Mouse (Mus musculus) forebrain, embryonic 10.5 days (tissue): ENCODE data around the gene 1700029I15Rik. TPM values are rescaled to one million over a fixed set of nuclear protein-coding genes. Genes with fewer than 3 reads are reported as not detected.

Experiments used
- DNase-seq: peaks from one replicate; pipeline ENCODE4 v3.0.0-alpha.2; 2017; ENCODE audit warnings: low spot score; ENCODE audit errors: extremely low spot score
- H3K27ac ChIP-seq: fragments of 300-500 bp; sonication (generic); 2 replicates; pipeline ENCODE4 v1.5.1; 2016; ENCODE audit warnings: mild to moderate bottlenecking
- H3K27me3 ChIP-seq: fragments of 300-500 bp; sonication (generic); 2 replicates; pipeline ENCODE4 v1.6.1; 2016; ENCODE audit warnings: mild to moderate bottlenecking; ENCODE audit not compliant: poor library complexity, severe bottlenecking
- H3K36me3 ChIP-seq: fragments of 300-500 bp; sonication (generic); replicated peaks from 2 replicates; pipeline ENCODE4 v1.6.1; 2016; ENCODE audit warnings: mild to moderate bottlenecking, moderate library complexity
- H3K4me1 ChIP-seq: fragments of 300-500 bp; sonication (generic); 2 replicates; pipeline ENCODE4 v1.6.1; 2016
- H3K4me3 ChIP-seq: fragments of 300-500 bp; sonication (generic); 2 replicates; pipeline ENCODE4 v1.5.1; 2016; ENCODE audit warnings: mild to moderate bottlenecking, moderate library complexity
- H3K9me3 ChIP-seq: fragments of 300-500 bp; sonication (generic); 2 replicates; pipeline ENCODE4 v1.6.1; 2016; ENCODE audit warnings: mild to moderate bottlenecking, moderate library complexity
- WGBS: fragments of 180-500 bp; shearing (Covaris S2); methylation state at CpG from one replicate; pipeline ENCODE4 v1.1.7; 2016; 5-methylcytosine and 5-hydroxymethylcytosine counted together
- polyA plus RNA-seq: library from polyadenylated mRNA; unstranded; fragments of >200 nt; fragmentation: Nextera tagmentation; extraction: Ambion mirVana; gene quantifications from 2 replicates; pipeline ENCODE4 v1.2.1, GENCODE M21; 2016

Gene 1700029I15Rik
- 3.9 and 4.4 TPM in 2 replicates for polyA plus RNA-seq

- Histone ChIP-seq H3K27ac (no peak within 1 kb of the TSS), H3K4me1 (peaks cover 16% of the 10 kb centered on the region; the same call in 1 of the 2 replicates)
Observed at GRCm38 (mm10) chr2:92381901-92382588, at the start of gene 1700029I15Rik. Gene 1700029I15Rik, plus strand, starts transcription at chr2:92382538.

GRCm38 (mm10) chr2:92342418-92342817, 39.9 kb upstream of the 1700029I15Rik start:
- peaks cover 81% of the 10 kb centered on the region for H3K36me3 ChIP-seq
- H3K27me3 ChIP-seq, result no peaks in the 10 kb centered on the region
- no peaks in the 10 kb centered on the region for H3K4me1 ChIP-seq
- no peaks in the 10 kb centered on the region for H3K9me3 ChIP-seq
- DNase-seq, result no peak
- H3K27ac ChIP-seq, result no peak overlapping the region
- no peak overlapping the region for H3K4me3 ChIP-seq

More at GRCm38 (mm10) chr2:92381901-92382588, at the start of gene 1700029I15Rik:
- WGBS, result 86% methylated on average over 5 of the region's 5 CpGs
- Histone ChIP-seq H3K36me3 (peaks cover 98% of the 10 kb centered on the region), H3K9me3 (no peaks in the 10 kb centered on the region), H3K27me3 (no peaks in the 10 kb centered on the region), H3K4me3 (no peak within 1 kb of the TSS)
- no peak for DNase-seq

GRCm38 (mm10) chr2:92347191-92347590, 35.1 kb upstream of the 1700029I15Rik start:
- Histone ChIP-seq H3K27ac (no peak overlapping the region), H3K36me3 (peaks cover 88% of the 10 kb centered on the region), H3K4me3 (no peak overlapping the region), H3K27me3 (no peaks in the 10 kb centered on the region), H3K9me3 (no peaks in the 10 kb centered on the region), H3K4me1 (peaks cover 13% of the 10 kb centered on the region)
- 96% methylated on average over 2 of the region's 2 CpGs for WGBS
- DNase-seq, result no peak

GRCm38 (mm10) chr2:92349589-92350425, 32.5 kb upstream of the 1700029I15Rik start:
- no peak overlapping the region for H3K4me3 ChIP-seq
- DNase-seq, result no peak
- peaks cover 26% of the 10 kb centered on the region for H3K4me1 ChIP-seq
- WGBS, result 69% methylated on average over 6 of the region's 6 CpGs
- H3K36me3 ChIP-seq, result peaks cover 86% of the 10 kb centered on the region
- H3K9me3 ChIP-seq, result no peaks in the 10 kb centered on the region
- no peaks in the 10 kb centered on the region for H3K27me3 ChIP-seq
- H3K27ac ChIP-seq, result no peak overlapping the region

GRCm38 (mm10) chr2:92350686-92351085, 31.7 kb upstream of the 1700029I15Rik start:
- Histone ChIP-seq H3K4me3 (no peak overlapping the region), H3K4me1 (peaks cover 26% of the 10 kb centered on the region), H3K9me3 (no peaks in the 10 kb centered on the region), H3K36me3 (peaks cover 84% of the 10 kb centered on the region), H3K27ac (no peak overlapping the region), H3K27me3 (no peaks in the 10 kb centered on the region)
- no peak for DNase-seq
- 80% methylated on average over 5 of the region's 5 CpGs for WGBS

- Histone ChIP-seq H3K4me1 (peaks cover 26% of the 10 kb centered on the region), H3K9me3 (no peaks in the 10 kb centered on the region), H3K27ac (no peak overlapping the region), H3K27me3 (no peaks in the 10 kb centered on the region), H3K4me3 (no peak overlapping the region), H3K36me3 (peaks cover 86% of the 10 kb centered on the region)
- 30% methylated on average over 5 of the region's 5 CpGs for WGBS
- no peak for DNase-seq
Observed at GRCm38 (mm10) chr2:92353402-92353801, 28.9 kb upstream of the 1700029I15Rik start.

- no peaks in the 10 kb centered on the region for H3K27me3 ChIP-seq
- H3K36me3 ChIP-seq, result peaks cover 86% of the 10 kb centered on the region
- DNase-seq, result no peak
- WGBS, result 73% methylated on average over 6 of the region's 6 CpGs
- H3K4me3 ChIP-seq, result no peak overlapping the region
- no peak overlapping the region for H3K27ac ChIP-seq
- H3K9me3 ChIP-seq, result no peaks in the 10 kb centered on the region
- peaks cover 25% of the 10 kb centered on the region for H3K4me1 ChIP-seq
Observed at GRCm38 (mm10) chr2:92354224-92354623, 28.1 kb upstream of the 1700029I15Rik start.

- Histone ChIP-seq H3K36me3 (peaks cover 87% of the 10 kb centered on the region), H3K27ac (no peak overlapping the region), H3K4me1 (peaks cover 17% of the 10 kb centered on the region), H3K9me3 (no peaks in the 10 kb centered on the region), H3K4me3 (no peak overlapping the region), H3K27me3 (no peaks in the 10 kb centered on the region)
- WGBS, result 94% methylated on average over 2 of the region's 2 CpGs
- no peak for DNase-seq
Observed at GRCm38 (mm10) chr2:92359301-92359700, 23.0 kb upstream of the 1700029I15Rik start.

GRCm38 (mm10) chr2:92360186-92360823, 22.0 kb upstream of the 1700029I15Rik start:
- Histone ChIP-seq H3K4me1 (peaks cover 16% of the 10 kb centered on the region), H3K27me3 (no peaks in the 10 kb centered on the region), H3K27ac (no peak overlapping the region), H3K4me3 (no peak overlapping the region), H3K9me3 (no peaks in the 10 kb centered on the region), H3K36me3 (peaks cover 92% of the 10 kb centered on the region)
- DNase-seq, result no peak
- 74% methylated on average over 25 of the region's 25 CpGs for WGBS

- peaks cover 93% of the 10 kb centered on the region for H3K36me3 ChIP-seq
Observed at GRCm38 (mm10) chr2:92360893-92361292, 21.4 kb upstream of the 1700029I15Rik start.

GRCm38 (mm10) chr2:92361795-92362194, 20.5 kb upstream of the 1700029I15Rik start:
- peaks cover 18% of the 10 kb centered on the region for H3K4me1 ChIP-seq

More at GRCm38 (mm10) chr2:92360893-92361292, 21.4 kb upstream of the 1700029I15Rik start:
- H3K9me3 ChIP-seq, result no peaks in the 10 kb centered on the region
- WGBS, result 24% methylated on average over 12 of the region's 12 CpGs
- DNase-seq, result no peak
- H3K27ac ChIP-seq, result no peak overlapping the region
- no peaks in the 10 kb centered on the region for H3K27me3 ChIP-seq
- H3K4me1 ChIP-seq, result peaks cover 16% of the 10 kb centered on the region
- H3K4me3 ChIP-seq, result no peak overlapping the region

GRCm38 (mm10) chr2:92362571-92363228, 19.6 kb upstream of the 1700029I15Rik start:
- Histone ChIP-seq H3K9me3 (no peaks in the 10 kb centered on the region), H3K36me3 (peaks cover 93% of the 10 kb centered on the region), H3K4me3 (no peak overlapping the region), H3K4me1 (peaks cover 27% of the 10 kb centered on the region), H3K27ac (no peak overlapping the region), H3K27me3 (no peaks in the 10 kb centered on the region)
- DNase-seq, result no peak
- WGBS, result 94% methylated on average over 6 of the region's 6 CpGs

More at GRCm38 (mm10) chr2:92361795-92362194, 20.5 kb upstream of the 1700029I15Rik start:
- peaks cover 93% of the 10 kb centered on the region for H3K36me3 ChIP-seq
- no peak overlapping the region for H3K4me3 ChIP-seq
- no peaks in the 10 kb centered on the region for H3K9me3 ChIP-seq
- DNase-seq, result no peak
- no peak overlapping the region for H3K27ac ChIP-seq
- WGBS, result 88% methylated on average over 8 of the region's 8 CpGs
- no peaks in the 10 kb centered on the region for H3K27me3 ChIP-seq
